Mouse (Mus musculus): ENCODE measurements around the gene Amz1.

Gene Amz1

GRCm38 (mm10) chr5:140688434-140688833 lies 35.5 kb upstream of the Amz1 start:
- H3K4me3 ChIP-seq (replicated peaks; ENCODE audit: low read length), result no peak overlapping the region
- peaks cover 62% of the 10 kb centered on the region for H3K36me3 ChIP-seq (ENCODE audit: insufficient read depth, low read length)
- TF ChIP-seq CTCF (conservative IDR thresholded peaks at IDR 0.05; ENCODE audit: low read length) (no peak), POU5F1 (IDR thresholded peaks at IDR 0.05; ENCODE audit: borderline replicate concordance, low read length) (no peak)
- H3K9me3 ChIP-seq (ENCODE audit: low read length), result 0 out of 2 replicates have a peak, but pooled peaks cover 4% of the 10 kb centered on the region
- no peaks in the 10 kb centered on the region for H3K27me3 ChIP-seq (ENCODE audit: insufficient read depth, low read length)
- H3K4me1 ChIP-seq (replicated peaks; ENCODE audit: low read depth, low read length), result peaks cover 42% of the 10 kb centered on the region

- no peak overlapping the region for H3K4me3 ChIP-seq (replicated peaks; ENCODE audit: low read length)
- H3K9me3 ChIP-seq (ENCODE audit: low read length), result 0 out of 2 replicates have a peak, but pooled peaks cover under 1% of the 10 kb centered on the region
- peaks cover 33% of the 10 kb centered on the region for H3K4me1 ChIP-seq (replicated peaks; ENCODE audit: low read depth, low read length)
- H3K27me3 ChIP-seq (ENCODE audit: insufficient read depth, low read length), result peaks cover 4% of the 10 kb centered on the region; the same call in 1 of the 2 replicates
- no peak for TF ChIP-seq NANOG (IDR thresholded peaks at IDR 0.05; ENCODE audit: borderline replicate concordance, low read length)
- no peak for TF ChIP-seq POU5F1 (IDR thresholded peaks at IDR 0.05; ENCODE audit: borderline replicate concordance, low read length)
- no peak for TF ChIP-seq CTCF (conservative IDR thresholded peaks at IDR 0.05; ENCODE audit: low read length)
- peaks cover 52% of the 10 kb centered on the region for H3K36me3 ChIP-seq (ENCODE audit: insufficient read depth, low read length)
These were observed 27.9 kb upstream of the Amz1 start for GRCm38 (mm10) chr5:140695987-140696386.

- H3K27me3 ChIP-seq (ENCODE audit: insufficient read depth, low read length), result peaks cover 7% of the 10 kb centered on the region; the same call in 1 of the 2 replicates
- TF ChIP-seq POU5F1 (IDR thresholded peaks at IDR 0.05; ENCODE audit: borderline replicate concordance, low read length), result no peak
- no peak for TF ChIP-seq NANOG (IDR thresholded peaks at IDR 0.05; ENCODE audit: borderline replicate concordance, low read length)
- TF ChIP-seq CTCF (conservative IDR thresholded peaks at IDR 0.05; ENCODE audit: low read length), result no peak
- no peaks in the 10 kb centered on the region for H3K9me3 ChIP-seq (ENCODE audit: low read length)
- H3K4me1 ChIP-seq (replicated peaks; ENCODE audit: low read depth, low read length), result peaks cover 44% of the 10 kb centered on the region
- 0 out of 2 replicates have a peak overlapping the region, but pooled peaks have one; percentile 4 for H3K4me3 ChIP-seq (replicated peaks; ENCODE audit: low read length)
- H3K36me3 ChIP-seq (ENCODE audit: insufficient read depth, low read length), result peaks cover 27% of the 10 kb centered on the region
These were observed 24.2 kb upstream of the Amz1 start for GRCm38 (mm10) chr5:140699776-140700175.

GRCm38 (mm10) chr5:140701661-140702060 lies 22.3 kb upstream of the Amz1 start:
- Histone ChIP-seq H3K27me3 (ENCODE audit: insufficient read depth, low read length) (peaks cover 7% of the 10 kb centered on the region; the same call in 1 of the 2 replicates), H3K4me3 (replicated peaks; ENCODE audit: low read length) (peak overlapping the region; percentile 94), H3K9me3 (ENCODE audit: low read length) (no peaks in the 10 kb centered on the region), H3K36me3 (ENCODE audit: insufficient read depth, low read length) (peaks cover 22% of the 10 kb centered on the region), H3K4me1 (replicated peaks; ENCODE audit: low read depth, low read length) (peaks cover 57% of the 10 kb centered on the region)
- TF ChIP-seq CTCF (conservative IDR thresholded peaks at IDR 0.05; ENCODE audit: low read length) (no peak), POU5F1 (IDR thresholded peaks at IDR 0.05; ENCODE audit: borderline replicate concordance, low read length) (no peak), NANOG (IDR thresholded peaks at IDR 0.05; ENCODE audit: borderline replicate concordance, low read length) (no peak)

- peak within 1 kb of the TSS; percentile 94 for H3K4me3 ChIP-seq (replicated peaks; ENCODE audit: low read length)
- peaks cover 7% of the 10 kb centered on the region; the same call in 1 of the 2 replicates for H3K27me3 ChIP-seq (ENCODE audit: insufficient read depth, low read length)
- no peaks in the 10 kb centered on the region for H3K9me3 ChIP-seq (ENCODE audit: low read length)
- H3K4me1 ChIP-seq (replicated peaks; ENCODE audit: low read depth, low read length), result peaks cover 58% of the 10 kb centered on the region
- no peak for TF ChIP-seq CTCF (conservative IDR thresholded peaks at IDR 0.05; ENCODE audit: low read length)
- no peak for TF ChIP-seq POU5F1 (IDR thresholded peaks at IDR 0.05; ENCODE audit: borderline replicate concordance, low read length)
- TF ChIP-seq NANOG (IDR thresholded peaks at IDR 0.05; ENCODE audit: borderline replicate concordance, low read length), result no peak
- H3K36me3 ChIP-seq (ENCODE audit: insufficient read depth, low read length), result peaks cover 22% of the 10 kb centered on the region
These were observed 21.8 kb upstream of the Amz1 start, which contains the start of gene Iqce for GRCm38 (mm10) chr5:140702103-140702513. Iqce (minus strand) TSS chr5:140702378.

GRCm38 (mm10) chr5:140702618-140703175 lies 21.2 kb upstream of the Amz1 start:
- TF ChIP-seq CTCF (conservative IDR thresholded peaks at IDR 0.05; ENCODE audit: low read length), result no peak
- Histone ChIP-seq H3K9me3 (ENCODE audit: low read length) (no peaks in the 10 kb centered on the region), H3K27me3 (ENCODE audit: insufficient read depth, low read length) (peaks cover 7% of the 10 kb centered on the region; the same call in 1 of the 2 replicates), H3K4me1 (replicated peaks; ENCODE audit: low read depth, low read length) (peaks cover 58% of the 10 kb centered on the region), H3K36me3 (ENCODE audit: insufficient read depth, low read length) (peaks cover 22% of the 10 kb centered on the region), H3K4me3 (replicated peaks; ENCODE audit: low read length) (peak overlapping the region; percentile 94)

- peaks cover 55% of the 10 kb centered on the region for H3K4me1 ChIP-seq (replicated peaks; ENCODE audit: low read depth, low read length)
- H3K9me3 ChIP-seq (ENCODE audit: low read length), result no peaks in the 10 kb centered on the region
- TF ChIP-seq CTCF (conservative IDR thresholded peaks at IDR 0.05; ENCODE audit: low read length) (no peak), POU5F1 (IDR thresholded peaks at IDR 0.05; ENCODE audit: borderline replicate concordance, low read length) (no peak), NANOG (IDR thresholded peaks at IDR 0.05; ENCODE audit: borderline replicate concordance, low read length) (no peak)
- peak overlapping the region; percentile 94 for H3K4me3 ChIP-seq (replicated peaks; ENCODE audit: low read length)
- H3K36me3 ChIP-seq (ENCODE audit: insufficient read depth, low read length), result peaks cover 28% of the 10 kb centered on the region
- peaks cover 7% of the 10 kb centered on the region; the same call in 1 of the 2 replicates for H3K27me3 ChIP-seq (ENCODE audit: insufficient read depth, low read length)
These were observed 20.2 kb upstream of the Amz1 start for GRCm38 (mm10) chr5:140703480-140704377.

Measured in E14TG2a.4 (cell line).